Mouse (Mus musculus): ENCODE data around the gene Umad1.

GRCm38 (mm10) chr6:8489938-8490585, 231.0 kb downstream of the Umad1 start:
- no peak for TF ChIP-seq FLI1 (IDR thresholded peaks at IDR 0.05; ENCODE audit: low read length)
- no peak for TF ChIP-seq GATA1 (IDR thresholded peaks at IDR 0.05; ENCODE audit: borderline replicate concordance, low read length)
